Mouse (Mus musculus) forebrain, embryonic 13.5 days (tissue): ENCODE measurements around the gene Hsd17b1. TPM values are rescaled to one million over a fixed set of nuclear protein-coding genes. Genes with fewer than 3 reads are reported as not detected.

Source experiments
- ATAC-seq: fragments of 200-750 bp; cut with Nextera tagmentation; 2 replicates; pipeline ENCODE4 v1.8.0; 2017
- H3K27ac ChIP-seq: fragments of 300-500 bp; sonication (generic); 2 replicates; pipeline ENCODE4 v1.5.1; 2015; ENCODE audit warnings: inconsistent platforms, mild to moderate bottlenecking, moderate library complexity
- H3K27me3 ChIP-seq: fragments of 300-500 bp; sonication (generic); 2 replicates; pipeline ENCODE4 v1.6.1; 2015; ENCODE audit warnings: mild to moderate bottlenecking, inconsistent platforms
- H3K36me3 ChIP-seq: fragments of 300-500 bp; sonication (generic); 2 replicates; pipeline ENCODE4 v1.6.1; 2015; ENCODE audit warnings: mild to moderate bottlenecking, inconsistent platforms; ENCODE audit not compliant: poor library complexity, severe bottlenecking
- H3K4me1 ChIP-seq: fragments of 300-500 bp; sonication (generic); 2 replicates; pipeline ENCODE4 v1.6.1; 2015; ENCODE audit warnings: inconsistent platforms
- H3K4me2 ChIP-seq: fragments of 300-500 bp; sonication (generic); 2 replicates; pipeline ENCODE4 v1.6.1; 2015; ENCODE audit warnings: inconsistent platforms, mild to moderate bottlenecking, moderate library complexity
- H3K4me3 ChIP-seq: fragments of 300-500 bp; sonication (generic); 2 replicates; pipeline ENCODE4 v1.5.1; 2015; ENCODE audit warnings: mild to moderate bottlenecking, inconsistent platforms
- H3K9ac ChIP-seq: fragments of 300-500 bp; sonication (generic); 2 replicates; pipeline ENCODE4 v1.6.1; 2015; ENCODE audit warnings: mild to moderate bottlenecking, inconsistent platforms
- H3K9me3 ChIP-seq: fragments of 300-500 bp; sonication (generic); replicated peaks from 2 replicates; pipeline ENCODE4 v1.6.1; 2016; ENCODE audit warnings: inconsistent platforms
- WGBS: fragments of 180-500 bp; shearing (Covaris S2); methylation state at CpG from one replicate; pipeline ENCODE4 v1.1.7; 2015; 5-methylcytosine and 5-hydroxymethylcytosine counted together
- polyA plus RNA-seq: library from polyadenylated mRNA; unstranded; fragments of >200 nt; fragmentation: Nextera tagmentation; extraction: Ambion mirVana; gene quantifications from 2 replicates; pipeline ENCODE4 v1.2.1, GENCODE M21; 2015

Hsd17b1 gene
- polyA plus RNA-seq, 1 experiment from 2014 or later: not detected

DNA sequence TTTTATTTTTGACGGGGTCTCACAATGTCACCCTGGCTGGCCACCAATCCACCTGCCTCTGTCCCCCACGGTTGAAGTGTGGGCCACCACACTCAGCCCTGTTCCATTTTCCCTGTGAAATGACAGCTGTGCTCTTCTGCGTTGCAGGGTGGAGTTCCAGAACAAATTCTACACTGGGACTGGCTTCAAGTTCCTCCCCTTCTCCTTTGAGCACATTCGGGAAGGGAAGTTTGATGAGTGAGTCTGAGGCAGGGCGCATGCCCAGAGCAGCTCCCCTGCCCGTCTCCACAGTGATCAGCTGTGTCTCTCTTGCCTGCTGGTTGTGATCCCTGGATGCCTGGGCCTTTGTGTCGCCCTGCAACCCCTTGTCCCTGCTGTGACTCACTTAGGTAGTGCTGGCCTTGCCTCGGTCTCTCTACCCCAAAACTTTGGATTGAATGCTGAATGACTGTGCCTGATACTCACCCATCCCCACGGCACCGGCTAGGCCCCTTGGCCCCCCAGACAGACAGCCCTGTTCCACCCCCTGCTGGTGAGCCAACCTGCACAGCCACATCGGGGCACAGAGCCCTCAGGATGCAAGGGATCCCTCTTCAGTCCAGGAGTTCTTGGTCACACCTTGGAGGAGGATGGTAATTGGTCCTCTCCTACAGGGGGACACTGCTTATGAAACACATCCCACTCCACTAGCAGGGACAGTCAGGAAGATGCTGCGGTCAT, 15.9 kb upstream of the Hsd17b1 start:
- Histone ChIP-seq H3K4me3 (no peak overlapping the region), H3K36me3 (peaks cover 56% of the 10 kb centered on the region), H3K9me3 (no peaks in the 10 kb centered on the region), H3K27me3 (no peaks in the 10 kb centered on the region), H3K4me2 (no peak overlapping the region), H3K27ac (no peak overlapping the region), H3K9ac (no peak overlapping the region), H3K4me1 (peaks cover 8% of the 10 kb centered on the region)
- 74% methylated on average over 12 of the region's 12 CpGs for WGBS
- no peak for ATAC-seq

DNA sequence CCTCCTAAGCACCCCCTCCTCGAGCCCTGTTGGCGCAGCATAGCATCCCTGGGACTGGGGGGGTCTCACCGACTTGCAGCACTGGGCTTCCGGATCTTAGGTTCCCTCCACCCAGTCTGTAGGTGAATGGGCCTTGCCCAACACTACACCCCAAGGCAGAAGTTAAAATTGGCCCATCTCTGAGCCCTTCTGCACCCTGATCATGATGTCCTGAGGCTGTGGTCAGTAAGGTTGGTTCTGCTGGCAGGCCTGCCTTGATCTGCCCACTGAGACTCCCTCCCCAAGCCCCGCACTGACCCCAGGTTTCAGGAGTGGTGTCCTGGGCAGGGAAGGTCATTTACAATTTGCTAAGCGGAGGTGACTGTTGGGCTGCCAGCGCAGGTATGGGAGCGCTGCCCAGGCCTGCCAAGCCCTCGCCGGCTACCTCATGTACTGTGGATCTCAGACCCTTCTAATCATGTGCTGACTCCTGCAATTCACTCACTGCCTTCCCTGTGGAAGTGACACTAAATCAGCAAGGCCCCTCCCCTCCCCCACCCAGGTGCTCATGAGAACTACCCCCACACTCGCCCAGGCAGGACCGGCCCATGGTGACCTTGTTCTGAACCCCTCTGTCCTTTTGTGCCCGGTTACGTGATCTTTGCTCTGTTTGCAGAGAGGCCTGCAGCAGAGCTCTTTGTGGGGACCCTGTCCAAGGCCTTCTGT, 15.1 kb upstream of the Hsd17b1 start:
- Histone ChIP-seq H3K9me3 (no peaks in the 10 kb centered on the region), H3K4me1 (peaks cover 11% of the 10 kb centered on the region), H3K4me3 (no peak overlapping the region), H3K4me2 (no peak overlapping the region), H3K36me3 (peaks cover 51% of the 10 kb centered on the region), H3K9ac (0 out of 2 replicates have a peak overlapping the region, but pooled peaks have one; percentile 2), H3K27me3 (no peaks in the 10 kb centered on the region), H3K27ac (no peak overlapping the region; the same call in 1 of the 2 replicates)
- WGBS: 87% methylated on average over 14 of the region's 14 CpGs
- ATAC-seq: no peak

DNA sequence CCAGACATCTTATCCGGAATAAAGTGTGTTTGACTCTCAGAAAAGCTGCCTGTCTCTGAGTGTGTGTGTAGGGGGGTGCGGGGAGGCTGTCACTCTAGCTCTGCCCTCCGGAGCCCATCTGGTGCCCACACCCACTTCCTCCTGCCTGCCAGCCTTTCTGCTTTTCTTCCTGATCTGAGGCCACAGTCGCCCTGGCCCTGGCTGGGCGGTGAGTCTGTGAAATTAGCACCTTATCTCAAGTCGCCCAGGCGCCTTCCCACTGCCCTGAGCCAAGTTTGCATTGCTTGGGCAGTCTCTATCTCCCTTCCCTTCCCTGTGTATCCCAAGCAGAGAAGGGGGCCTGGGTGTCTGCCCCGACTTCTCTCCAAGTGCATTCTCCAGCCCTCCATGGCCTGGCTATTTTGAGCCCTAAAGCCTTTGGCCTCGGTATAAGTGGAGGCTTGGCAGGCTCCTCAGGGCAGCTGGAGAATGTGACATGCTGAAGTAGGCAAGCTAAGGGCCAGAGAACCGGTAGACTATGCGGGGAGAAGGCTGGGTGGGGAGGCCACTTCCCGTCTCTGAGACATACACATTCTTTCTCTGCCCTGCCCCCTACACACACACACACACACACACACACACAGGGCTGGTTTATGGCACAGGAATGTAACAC, 14.4 kb upstream of the Hsd17b1 start:
- H3K9me3 ChIP-seq: no peaks in the 10 kb centered on the region
- H3K27me3 ChIP-seq: no peaks in the 10 kb centered on the region
- peaks cover 45% of the 10 kb centered on the region for H3K36me3 ChIP-seq
- H3K4me2 ChIP-seq: no peak overlapping the region
- 69% methylated on average over 12 of the region's 12 CpGs for WGBS
- ATAC-seq: no peak
- 0 out of 2 replicates have a peak overlapping the region, but pooled peaks have one; percentile 2 for H3K9ac ChIP-seq
- H3K4me1 ChIP-seq: peaks cover 11% of the 10 kb centered on the region
- H3K27ac ChIP-seq: peak overlapping the region; percentile 32; the same call in 1 of the 2 replicates
- H3K4me3 ChIP-seq: no peak overlapping the region

DNA sequence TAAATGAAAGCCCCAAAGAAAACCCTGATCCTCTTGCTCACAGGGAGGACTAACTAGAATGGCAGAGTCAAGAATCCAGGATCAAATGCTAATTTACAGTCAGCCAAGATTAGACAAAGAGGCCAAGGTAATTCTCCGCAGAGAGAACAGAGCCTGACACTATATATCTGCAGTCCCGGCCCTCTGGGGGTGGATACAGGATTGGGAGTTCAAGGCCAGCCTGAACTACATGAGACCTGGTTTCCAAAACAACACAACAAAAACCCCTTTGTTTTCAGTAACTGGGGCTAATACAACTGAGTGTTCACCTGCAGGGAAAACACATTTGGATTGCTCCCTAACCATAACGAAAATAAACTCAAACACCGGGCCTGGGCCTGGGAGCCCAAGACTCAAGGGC, 13.7 kb upstream of the Hsd17b1 start:
- Histone ChIP-seq H3K4me1 (peaks cover 14% of the 10 kb centered on the region), H3K4me2 (no peak overlapping the region), H3K36me3 (peaks cover 39% of the 10 kb centered on the region), H3K9ac (no peak overlapping the region), H3K27me3 (no peaks in the 10 kb centered on the region), H3K27ac (no peak overlapping the region), H3K9me3 (no peaks in the 10 kb centered on the region), H3K4me3 (no peak overlapping the region)
- 86% methylated on average over 4 of the region's 4 CpGs for WGBS
- ATAC-seq: no peak

DNA sequence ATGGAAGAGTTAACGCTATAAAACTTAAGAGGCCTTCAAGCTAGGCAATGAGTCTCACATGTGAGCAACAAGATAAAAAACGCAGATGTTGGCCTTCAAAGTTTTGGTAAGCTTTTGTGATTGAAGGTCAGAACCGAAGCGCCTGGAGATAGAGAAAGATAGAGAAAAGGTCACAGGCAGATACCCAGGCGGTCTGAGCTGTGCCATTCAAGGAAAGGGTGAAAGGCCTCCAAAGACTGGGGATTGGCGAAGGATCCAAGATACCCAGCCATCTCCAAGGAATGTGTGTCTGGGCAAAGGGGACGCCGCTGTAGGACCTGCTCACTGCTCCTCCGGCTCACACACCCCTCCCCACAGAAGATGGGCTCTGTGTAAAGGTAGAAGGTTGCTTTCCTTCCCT, 13.2 kb upstream of the Hsd17b1 start:
- no peaks in the 10 kb centered on the region for H3K27me3 ChIP-seq
- H3K4me3 ChIP-seq: no peak overlapping the region
- 89% methylated on average over 9 of the region's 9 CpGs for WGBS
- no peak overlapping the region for H3K9ac ChIP-seq
- no peaks in the 10 kb centered on the region for H3K9me3 ChIP-seq
- peaks cover 36% of the 10 kb centered on the region for H3K36me3 ChIP-seq
- no peak overlapping the region for H3K27ac ChIP-seq
- H3K4me1 ChIP-seq: peaks cover 15% of the 10 kb centered on the region
- no peak overlapping the region for H3K4me2 ChIP-seq
- no peak for ATAC-seq

DNA sequence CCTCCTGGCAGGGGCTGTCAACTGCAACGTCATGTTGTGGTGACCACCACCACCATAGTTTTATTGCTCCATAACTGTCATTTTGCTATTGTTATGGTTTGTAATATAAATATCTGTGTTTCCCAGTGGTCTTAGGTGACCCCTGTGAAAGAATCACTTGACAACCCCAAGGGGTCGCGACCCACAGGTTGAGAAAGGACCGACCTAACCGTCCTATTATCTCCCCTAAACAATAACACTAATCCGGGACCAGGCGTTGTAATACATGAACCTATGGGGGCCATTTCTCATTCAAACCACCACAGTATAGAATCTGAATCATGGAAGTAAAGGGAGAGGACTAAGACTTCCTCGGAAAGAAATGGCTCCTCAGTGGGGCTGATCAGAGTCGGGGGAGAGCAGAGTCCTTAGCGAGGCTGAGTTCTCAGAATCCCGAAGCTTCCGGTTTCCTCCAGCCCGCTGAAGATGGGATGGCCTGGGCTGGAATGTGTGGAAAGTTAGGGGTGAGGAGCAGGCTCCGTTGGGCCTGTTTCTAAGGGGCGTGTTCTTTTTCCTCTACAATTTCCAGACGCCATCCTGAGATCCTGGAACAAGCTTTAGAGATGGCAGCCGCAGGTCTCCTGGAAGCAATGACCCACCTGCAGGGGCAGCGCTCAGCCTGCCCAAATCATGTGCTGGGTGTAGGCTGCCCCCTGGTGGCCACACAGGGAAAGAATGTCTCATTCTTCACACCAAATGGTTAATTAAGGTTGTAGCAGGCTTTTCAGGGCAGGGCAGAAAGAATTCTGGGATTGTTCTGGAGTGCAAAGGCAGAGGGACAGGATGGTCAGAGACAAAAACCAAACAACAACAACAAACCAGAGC, 11.4 kb upstream of the Hsd17b1 start:
- 15% methylated on average over 18 of the region's 18 CpGs for WGBS
- ATAC-seq: peak; percentile 44; the same call in 1 of the 2 replicates

DNA sequence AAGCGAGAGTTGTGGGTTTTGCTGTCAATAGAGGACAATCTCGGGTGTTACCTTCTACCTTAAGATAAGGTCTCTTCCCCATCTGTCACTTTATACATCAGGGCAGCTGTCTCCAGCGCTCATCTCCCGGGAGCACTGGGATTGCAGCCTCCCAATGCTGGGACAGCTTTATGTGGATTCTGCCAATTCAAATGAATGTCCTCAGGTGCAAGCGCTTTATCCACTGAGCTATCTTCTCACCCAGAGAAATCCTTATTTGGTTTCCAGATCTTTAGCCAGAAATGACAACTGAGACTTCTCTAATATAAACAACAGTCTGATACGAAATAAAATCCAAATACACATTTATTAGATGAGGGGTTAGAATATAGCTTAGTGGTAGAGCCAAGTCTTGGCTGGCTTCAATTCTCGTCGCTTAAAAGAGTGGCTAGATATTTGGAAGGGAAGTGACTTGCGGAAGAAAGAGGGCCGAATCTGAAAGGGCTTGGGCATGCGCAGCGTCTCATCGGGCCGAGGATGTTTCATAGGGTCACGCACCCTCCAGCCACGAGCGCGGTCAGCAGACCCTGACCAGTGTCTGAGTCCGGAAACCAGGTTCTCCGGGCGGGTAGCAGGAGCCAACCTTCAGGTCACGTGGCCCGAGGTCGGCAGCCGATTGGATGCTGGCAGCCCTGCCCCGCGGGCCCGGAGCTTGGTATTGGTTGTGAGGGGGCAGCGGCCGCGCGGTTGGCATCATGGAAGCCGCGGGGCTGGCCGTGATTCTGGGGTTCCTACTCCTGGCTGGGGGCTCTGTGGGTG, 8.6 kb upstream of the Hsd17b1 start, which contains the start of gene Naglu:
Gene Naglu, plus strand, starts transcription at position 622 of the 798 bp plus-strand sequence.
- peak within 1 kb of the TSS; percentile 85 for H3K9ac ChIP-seq
- H3K27me3 ChIP-seq: no peaks in the 10 kb centered on the region
- peak within 1 kb of the TSS; percentile 93 for H3K4me2 ChIP-seq
- H3K27ac ChIP-seq: peak within 1 kb of the TSS; percentile 15
- no peaks in the 10 kb centered on the region for H3K36me3 ChIP-seq
- H3K4me3 ChIP-seq: peak within 1 kb of the TSS; percentile 70
- peak; percentile 91 for ATAC-seq
- peaks cover 24% of the 10 kb centered on the region for H3K4me1 ChIP-seq
- WGBS: 6% methylated on average over 35 of the region's 35 CpGs
- no peaks in the 10 kb centered on the region for H3K9me3 ChIP-seq

More for the DNA sequence above, 11.4 kb upstream of the Hsd17b1 start:
- peaks cover 24% of the 10 kb centered on the region for H3K4me1 ChIP-seq
- H3K4me2 ChIP-seq: peak overlapping the region; percentile 59
- peaks cover 19% of the 10 kb centered on the region for H3K36me3 ChIP-seq
- H3K27ac ChIP-seq: no peak overlapping the region; the same call in 1 of the 2 replicates
- H3K9ac ChIP-seq: peak overlapping the region; percentile 60
- no peaks in the 10 kb centered on the region for H3K9me3 ChIP-seq
- H3K4me3 ChIP-seq: peak overlapping the region; percentile 25
- no peaks in the 10 kb centered on the region for H3K27me3 ChIP-seq

DNA sequence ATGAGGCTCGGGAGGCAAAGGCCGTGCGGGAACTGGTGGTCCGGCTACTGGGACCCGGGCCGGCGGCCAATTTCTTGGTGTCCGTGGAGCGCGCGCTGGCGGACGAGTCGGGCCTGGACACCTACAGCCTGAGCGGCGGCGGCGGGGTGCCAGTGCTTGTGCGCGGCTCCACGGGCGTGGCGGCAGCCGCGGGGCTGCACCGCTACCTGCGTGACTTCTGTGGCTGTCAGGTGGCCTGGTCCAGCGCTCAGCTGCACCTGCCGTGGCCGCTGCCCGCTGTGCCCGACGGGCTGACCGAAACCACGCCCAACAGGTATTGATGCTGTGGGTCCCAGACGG, 8.1 kb upstream of the Hsd17b1 start:
- Histone ChIP-seq H3K4me2 (peak overlapping the region; percentile 93), H3K36me3 (no peaks in the 10 kb centered on the region), H3K4me1 (peaks cover 24% of the 10 kb centered on the region), H3K9me3 (no peaks in the 10 kb centered on the region), H3K27me3 (no peaks in the 10 kb centered on the region), H3K4me3 (peak overlapping the region; percentile 70), H3K27ac (peak overlapping the region; percentile 15; the same call in 1 of the 2 replicates), H3K9ac (peak overlapping the region; percentile 85)
- under 1% methylated on average over 24 of the region's 36 CpGs for WGBS
- peak; percentile 63 for ATAC-seq

DNA sequence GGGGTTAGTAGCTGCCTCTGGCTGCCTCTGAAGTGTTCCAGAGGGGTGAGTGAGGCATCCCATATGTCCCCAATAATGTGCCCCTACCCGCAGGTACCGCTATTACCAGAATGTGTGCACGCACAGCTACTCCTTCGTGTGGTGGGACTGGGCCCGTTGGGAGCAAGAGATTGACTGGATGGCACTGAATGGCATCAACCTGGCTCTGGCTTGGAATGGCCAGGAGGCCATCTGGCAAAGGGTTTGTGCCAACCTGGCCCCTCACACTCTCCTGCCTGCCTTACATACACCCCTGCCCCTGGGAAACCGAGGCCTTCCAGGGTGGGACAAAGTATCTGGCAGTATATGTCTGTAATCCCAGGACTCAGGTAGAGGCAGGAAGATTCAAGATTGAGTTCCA, 7.2 kb upstream of the Hsd17b1 start:
- no peak for ATAC-seq
- no peak overlapping the region for H3K27ac ChIP-seq
- no peaks in the 10 kb centered on the region for H3K27me3 ChIP-seq
- peaks cover 24% of the 10 kb centered on the region for H3K4me1 ChIP-seq
- peak overlapping the region; percentile 93 for H3K4me2 ChIP-seq
- peak overlapping the region; percentile 85; the same call in 1 of the 2 replicates for H3K9ac ChIP-seq
- H3K9me3 ChIP-seq: no peaks in the 10 kb centered on the region
- no peaks in the 10 kb centered on the region for H3K36me3 ChIP-seq
- peak overlapping the region; percentile 70 for H3K4me3 ChIP-seq
- 78% methylated on average over 6 of the region's 6 CpGs for WGBS

DNA sequence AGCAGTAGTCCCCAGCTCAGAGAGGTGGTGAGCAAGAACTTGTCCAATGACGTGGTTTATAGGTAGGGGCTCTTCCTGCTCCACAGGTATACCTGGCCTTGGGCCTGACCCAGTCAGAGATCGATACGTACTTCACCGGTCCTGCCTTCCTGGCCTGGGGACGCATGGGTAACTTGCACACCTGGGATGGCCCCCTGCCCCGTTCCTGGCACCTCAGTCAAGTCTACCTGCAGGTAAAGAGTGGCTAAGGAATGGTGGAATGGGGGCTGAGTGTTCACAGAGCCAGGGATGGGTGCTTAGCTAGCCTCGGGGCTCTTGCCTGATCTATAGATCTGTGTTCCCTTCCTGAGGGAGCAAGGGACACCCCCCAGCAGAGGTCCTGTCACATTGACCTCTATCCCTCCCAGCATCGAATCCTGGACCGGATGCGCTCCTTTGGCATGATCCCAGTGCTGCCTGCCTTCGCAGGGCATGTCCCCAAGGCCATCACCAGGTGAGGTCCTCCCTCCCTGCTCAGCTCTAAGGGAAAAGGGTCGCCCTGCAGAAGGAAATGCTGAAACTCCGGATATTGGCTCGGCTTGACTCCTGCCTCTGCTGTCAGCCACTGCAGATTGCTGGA, 6.3 kb upstream of the Hsd17b1 start:
- 76% methylated on average over 14 of the region's 14 CpGs for WGBS
- H3K9ac ChIP-seq: no peak overlapping the region

More for the DNA sequence above, 6.3 kb upstream of the Hsd17b1 start:
- Histone ChIP-seq H3K4me1 (peaks cover 20% of the 10 kb centered on the region), H3K27ac (no peak overlapping the region), H3K9me3 (no peaks in the 10 kb centered on the region), H3K4me3 (no peak overlapping the region), H3K27me3 (peaks cover 7% of the 10 kb centered on the region; the same call in 1 of the 2 replicates), H3K4me2 (no peak overlapping the region), H3K36me3 (no peaks in the 10 kb centered on the region)
- ATAC-seq: no peak
